Mouse (Mus musculus) retina, embryonic 14.5 days (tissue): ENCODE results near the gene Haus4.

Experiments used
- DNase-seq: peaks from one replicate; pipeline ENCODE4 v3.0.0-alpha.2; 2015; ENCODE audit warnings: low spot score

Gene Haus4

GRCm38 (mm10) chr14:54572790-54573736, 18.6 kb upstream of the Haus4 start:
- peak; percentile 87 for DNase-seq

DNA sequence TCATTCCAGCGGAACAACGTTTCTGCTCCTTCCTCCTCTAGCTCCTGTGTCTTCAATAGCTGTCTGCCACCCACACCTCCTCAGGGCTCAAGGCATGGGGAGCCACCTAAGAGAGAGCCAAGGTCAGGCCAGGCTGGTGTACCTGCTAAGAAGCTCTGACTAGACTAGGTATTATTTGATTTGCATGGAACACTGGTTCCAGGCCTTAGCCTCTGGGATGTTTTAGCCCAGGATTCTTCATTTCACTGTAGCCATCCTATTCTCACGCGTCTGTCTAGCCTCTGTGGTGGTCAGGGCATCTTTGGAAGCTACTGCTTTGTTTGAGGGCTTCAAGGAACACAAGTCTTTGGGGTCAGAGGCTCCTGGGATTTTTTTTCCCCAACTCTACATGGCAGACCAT, 17.7 kb upstream of the Haus4 start:
- no peak for DNase-seq

GRCm38 (mm10) chr14:54569451-54570392, 15.3 kb upstream of the Haus4 start:
- DNase-seq = no peak

DNA sequence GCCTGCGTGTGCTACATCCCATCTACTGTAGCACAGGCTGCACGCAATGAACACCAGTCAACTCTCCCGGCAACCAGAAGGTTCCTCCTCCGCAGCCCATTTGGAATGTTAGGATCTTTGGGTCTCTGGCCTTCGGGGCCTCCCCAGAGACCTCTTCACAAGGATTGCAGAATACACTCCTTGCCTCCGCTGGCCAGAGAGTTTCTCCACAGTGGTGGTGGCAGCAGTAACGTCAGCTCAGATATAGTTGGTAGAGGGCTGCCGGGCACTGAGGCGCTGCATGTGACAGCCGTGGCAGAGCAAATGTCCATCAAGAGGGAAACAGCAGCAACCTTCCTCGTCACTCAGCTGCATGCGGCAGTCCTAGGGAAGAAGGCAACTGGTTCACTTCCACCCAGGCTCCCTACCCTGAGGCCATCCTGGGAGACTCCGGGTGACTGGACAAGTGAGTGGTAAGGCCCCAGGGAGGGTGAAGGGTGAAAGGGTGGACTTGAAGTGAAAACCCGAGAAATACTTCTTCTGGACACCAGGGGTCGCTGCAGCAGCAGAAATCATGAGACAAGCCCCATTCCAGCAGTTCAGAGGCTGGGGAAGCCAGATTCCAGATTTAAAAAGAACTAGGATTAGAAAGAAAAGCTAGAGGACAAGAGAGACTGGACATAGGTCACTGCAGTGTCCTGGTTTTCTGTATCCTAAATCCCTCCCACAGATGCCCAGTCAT, 14.4 kb upstream of the Haus4 start:
- DNase-seq = peak; percentile 90

DNA sequence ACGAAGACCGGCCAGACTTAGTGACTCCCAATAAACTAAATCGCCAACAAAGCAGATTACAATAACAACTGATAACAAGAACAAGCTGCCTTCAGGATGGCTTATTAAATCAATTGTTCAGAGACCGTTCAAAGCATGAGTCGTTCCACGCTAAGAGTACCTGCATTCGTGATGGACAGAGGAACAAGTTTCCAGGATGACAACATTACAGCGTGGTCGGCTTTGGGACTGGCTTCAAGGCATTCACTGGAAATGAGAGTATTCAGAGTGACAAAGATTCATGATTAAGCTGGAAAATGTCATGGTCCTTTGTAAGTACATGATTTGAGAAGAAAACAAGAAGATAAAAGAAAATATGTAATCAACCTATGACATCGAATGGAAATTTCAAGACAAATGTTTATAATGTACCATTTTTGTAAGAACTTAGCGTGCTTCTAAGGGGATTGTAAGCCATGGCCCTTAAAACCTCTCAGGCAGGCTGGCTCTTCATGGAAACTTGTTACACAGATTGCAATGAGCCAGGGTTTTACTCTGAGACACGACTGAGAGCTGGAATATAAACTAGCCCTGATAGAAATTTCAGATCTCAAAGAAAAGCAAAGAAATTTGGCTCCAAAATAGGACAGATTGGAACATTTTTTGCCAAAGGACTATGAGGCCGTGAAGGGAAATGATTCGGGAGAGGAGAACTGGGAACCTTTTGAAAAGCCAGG, 6.3 kb upstream of the Haus4 start:
- DNase-seq = no peak

DNA sequence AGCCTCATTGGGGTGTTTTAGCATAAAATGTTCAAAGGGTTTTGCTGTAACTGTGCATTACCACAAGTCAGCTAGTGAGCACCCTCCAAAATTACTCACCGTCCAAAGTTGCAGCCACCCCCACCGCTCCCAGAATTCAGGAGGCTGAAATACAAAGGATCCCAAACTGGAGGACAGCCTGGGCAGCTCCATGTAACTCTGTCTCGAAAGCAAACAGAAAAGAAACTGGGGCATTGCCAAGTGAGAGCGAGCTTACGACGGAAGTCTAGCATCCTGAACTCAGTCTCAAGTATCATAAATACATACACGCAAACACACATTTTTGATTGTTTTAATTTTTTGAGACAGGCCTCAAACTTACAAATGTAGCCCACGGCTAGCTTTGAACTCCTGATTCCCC, 2.9 kb upstream of the Haus4 start:
- no peak for DNase-seq

DNA sequence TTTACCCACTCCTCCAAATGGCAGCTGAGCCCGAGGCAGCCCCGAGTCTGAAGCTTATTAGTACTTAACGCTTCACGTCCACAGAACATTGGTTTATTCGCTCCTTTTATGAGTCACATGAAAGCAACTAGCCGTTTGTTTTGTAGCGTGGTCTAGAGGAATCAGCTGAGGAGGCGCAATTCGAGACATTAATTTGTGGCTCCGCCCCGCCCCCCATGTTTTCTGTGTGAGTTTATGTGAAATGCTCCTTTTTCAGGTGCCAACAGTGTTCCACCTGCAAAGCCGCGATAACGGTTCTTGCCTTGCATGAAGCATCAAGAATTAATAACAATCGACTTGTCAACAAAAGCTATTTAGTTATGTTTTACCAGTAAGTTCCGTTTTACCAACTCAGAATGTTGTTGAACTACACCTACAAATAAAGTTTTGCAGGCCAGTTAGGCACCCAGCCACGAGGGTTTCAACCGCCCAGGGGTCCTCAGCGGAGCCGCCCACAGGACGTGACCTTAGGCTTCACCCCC, 902 bp downstream of the Haus4 start:
- DNase-seq = peak; percentile 31

GRCm38 (mm10) chr14:54544703-54545102, 9.7 kb downstream of the Haus4 start:
- DNase-seq = no peak

GRCm38 (mm10) chr14:54540771-54541170, 13.6 kb downstream of the Haus4 start:
- no peak for DNase-seq

GRCm38 (mm10) chr14:54538580-54538979, 15.8 kb downstream of the Haus4 start:
- DNase-seq = no peak

DNA sequence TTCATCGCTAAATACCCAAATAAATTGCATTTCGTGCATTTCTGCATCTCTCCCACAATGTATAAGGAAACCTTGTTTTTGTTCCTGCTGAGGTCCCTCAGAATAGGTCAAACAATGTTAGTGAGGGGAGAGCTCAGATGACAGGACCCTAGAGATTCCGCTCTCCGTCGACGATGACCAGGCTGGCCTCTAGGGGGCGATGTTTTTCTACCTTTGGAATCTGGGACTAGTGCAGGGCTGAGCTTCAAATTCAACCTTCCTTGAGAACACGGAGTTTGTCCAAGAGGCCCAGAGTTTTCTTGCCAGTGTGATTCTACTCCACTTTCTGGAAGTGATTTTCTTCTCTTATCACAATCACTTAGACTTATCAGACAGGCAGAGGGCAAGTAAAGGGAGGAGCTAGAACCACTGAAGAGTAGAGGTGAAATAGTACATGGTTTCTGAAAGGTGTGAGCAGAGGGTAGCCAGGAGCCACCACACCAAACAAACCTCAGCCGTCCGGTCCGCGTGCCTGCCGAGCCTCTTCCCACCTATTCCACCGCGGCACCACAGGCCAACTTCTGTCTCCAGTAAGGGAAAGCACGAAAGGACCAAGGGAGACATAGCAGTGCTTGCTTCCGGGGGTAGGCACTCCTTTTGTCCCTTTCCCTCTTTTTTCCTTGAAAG, 25.8 kb downstream of the Haus4 start:
- peak; percentile 96 for DNase-seq

DNA sequence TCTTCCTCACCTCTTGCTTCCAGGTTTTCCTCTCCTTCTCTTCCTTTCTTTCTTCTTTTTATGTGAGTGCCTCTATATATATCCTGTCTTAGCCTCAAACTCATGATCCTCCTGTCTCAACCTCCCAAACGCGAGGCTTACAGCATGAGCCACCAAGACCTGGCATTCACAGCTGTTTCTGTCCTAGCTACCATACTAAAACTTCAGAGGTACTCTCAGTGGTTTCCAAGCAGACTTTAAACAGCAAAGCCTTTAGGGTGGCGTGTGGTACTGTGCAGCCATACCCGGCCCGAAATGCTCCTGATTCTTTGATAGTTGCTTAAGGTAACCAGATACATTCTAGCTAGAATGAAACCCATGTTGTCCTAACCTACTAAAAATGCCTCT, 26.4 kb downstream of the Haus4 start:
- DNase-seq = no peak

GRCm38 (mm10) chr14:54527227-54528006, 27.0 kb downstream of the Haus4 start:
- peak; percentile 63 for DNase-seq

GRCm38 (mm10) chr14:54523600-54523999, 30.8 kb downstream of the Haus4 start:
- peak; percentile 56 for DNase-seq

DNA sequence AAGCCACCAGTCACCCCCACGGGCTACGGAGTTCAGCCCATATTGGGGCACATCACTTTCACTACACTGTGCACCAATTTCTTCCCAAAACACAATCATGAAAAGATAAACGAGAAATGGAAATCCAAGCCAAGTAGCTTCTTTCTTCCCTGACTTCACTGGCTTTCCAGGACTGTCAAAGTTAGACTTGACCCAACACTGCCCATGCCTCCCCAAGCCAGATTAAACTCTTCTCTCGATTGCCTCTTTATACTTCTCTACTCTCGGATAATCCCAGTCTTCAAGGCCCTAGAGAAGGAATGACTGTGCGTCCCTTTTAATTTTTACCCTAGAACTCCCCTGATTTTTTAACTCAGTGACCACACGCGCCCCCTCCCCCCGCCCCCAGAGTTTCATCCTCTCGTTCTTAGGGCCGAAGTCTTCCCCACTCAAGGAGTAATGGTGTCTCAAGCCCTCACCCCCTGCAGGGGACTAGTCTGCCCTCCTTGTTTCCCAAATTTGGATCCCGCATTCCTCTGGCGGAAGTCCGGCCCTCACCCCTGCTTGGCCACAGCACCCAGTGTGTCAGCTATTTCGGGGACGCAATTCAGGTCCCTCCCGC, 37.6 kb downstream of the Haus4 start:
- no peak for DNase-seq

GRCm38 (mm10) chr14:54509774-54510173, 44.6 kb downstream of the Haus4 start:
- DNase-seq = no peak

- DNase-seq = no peak
Observed at GRCm38 (mm10) chr14:54503092-54503491, 51.3 kb downstream of the Haus4 start.

DNA sequence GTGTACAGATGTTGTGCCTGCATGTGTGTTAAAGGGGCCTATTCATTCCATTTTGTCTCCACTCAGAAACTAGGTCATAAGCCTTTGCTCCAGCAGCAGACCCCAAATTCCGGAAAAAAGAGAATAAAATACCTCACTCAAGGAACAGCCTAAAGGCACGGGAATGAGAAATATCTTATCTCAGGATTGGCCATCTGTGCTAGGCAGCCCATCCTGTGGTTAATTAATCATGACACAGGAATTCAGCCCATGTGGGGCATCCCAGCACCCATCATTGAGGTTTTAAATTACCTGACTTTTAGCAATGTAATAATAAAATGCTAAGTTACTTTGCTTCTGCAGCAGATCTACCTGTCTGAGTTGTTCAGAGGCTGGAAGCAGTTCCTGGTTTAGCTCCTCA, 53.1 kb downstream of the Haus4 start:
- no peak for DNase-seq

GRCm38 (mm10) chr14:54499330-54499729, 55.1 kb downstream of the Haus4 start:
- DNase-seq = no peak
